Mouse (Mus musculus) spleen, adult 2 months (tissue): ENCODE measurements around the gene Olfr791.

Source experiments
- CTCF ChIP-seq: fragments of 200-500 bp; IDR thresholded peaks from 2 replicates; pipeline ENCODE4 v1.5.1; 2011; ENCODE audit warnings: mild to moderate bottlenecking, inconsistent platforms; ENCODE audit not compliant: insufficient read depth, insufficient read length, insufficient replicate concordance; ENCODE audit errors: extremely low read depth
- POLR2A ChIP-seq: fragments of 200-500 bp; IDR thresholded peaks from 2 replicates; pipeline ENCODE4 v1.6.1; 2011; ENCODE audit warnings: low read depth, low read length, inconsistent platforms

GRCm38 (mm10) chr10:129490101-129490500, 31.5 kb upstream of the Olfr791 start:
- TF ChIP-seq POLR2A (no peak), CTCF (no peak)
